Mouse (Mus musculus) bone marrow macrophage, adult 2 months (primary cell): Measurements from ENCODE around the gene Osbpl7. TPM values are rescaled to one million over a fixed set of nuclear protein-coding genes. Genes with fewer than 3 reads are reported as not detected.

Experiments
- H3K27ac ChIP-seq: 2 replicates; pipeline ENCODE4 v1.5.1; 2012; ENCODE audit warnings: low read depth, low read length; ENCODE audit not compliant: insufficient read depth
- H3K4me1 ChIP-seq: 2 replicates; pipeline ENCODE4 v1.6.1; 2012; ENCODE audit warnings: low read length; ENCODE audit not compliant: control insufficient read depth, insufficient read depth
- H3K4me3 ChIP-seq: 2 replicates; pipeline ENCODE4 v1.5.1; 2012; ENCODE audit warnings: mild to moderate bottlenecking, low read length, moderate library complexity; ENCODE audit not compliant: insufficient read depth
- CTCF ChIP-seq: IDR thresholded peaks from 2 replicates; pipeline ENCODE4 v1.5.1; 2012; ENCODE audit warnings: low read depth, mild to moderate bottlenecking, low read length, moderate library complexity
- POLR2A ChIP-seq: IDR thresholded peaks from 2 replicates; pipeline ENCODE4 v1.6.1; 2012; ENCODE audit warnings: mild to moderate bottlenecking, low read depth, low read length, borderline replicate concordance
- polyA plus RNA-seq: library from polyadenylated mRNA; stranded (reverse); fragments of >200 nt; gene quantifications from 2 replicates; pipeline ENCODE4 v1.2.4, GENCODE M21; 2012; ENCODE audit not compliant: missing spikeins, insufficient read depth, insufficient read length

Gene Osbpl7
- polyA plus RNA-seq, 1 experiment = 8.5 TPM

DNA sequence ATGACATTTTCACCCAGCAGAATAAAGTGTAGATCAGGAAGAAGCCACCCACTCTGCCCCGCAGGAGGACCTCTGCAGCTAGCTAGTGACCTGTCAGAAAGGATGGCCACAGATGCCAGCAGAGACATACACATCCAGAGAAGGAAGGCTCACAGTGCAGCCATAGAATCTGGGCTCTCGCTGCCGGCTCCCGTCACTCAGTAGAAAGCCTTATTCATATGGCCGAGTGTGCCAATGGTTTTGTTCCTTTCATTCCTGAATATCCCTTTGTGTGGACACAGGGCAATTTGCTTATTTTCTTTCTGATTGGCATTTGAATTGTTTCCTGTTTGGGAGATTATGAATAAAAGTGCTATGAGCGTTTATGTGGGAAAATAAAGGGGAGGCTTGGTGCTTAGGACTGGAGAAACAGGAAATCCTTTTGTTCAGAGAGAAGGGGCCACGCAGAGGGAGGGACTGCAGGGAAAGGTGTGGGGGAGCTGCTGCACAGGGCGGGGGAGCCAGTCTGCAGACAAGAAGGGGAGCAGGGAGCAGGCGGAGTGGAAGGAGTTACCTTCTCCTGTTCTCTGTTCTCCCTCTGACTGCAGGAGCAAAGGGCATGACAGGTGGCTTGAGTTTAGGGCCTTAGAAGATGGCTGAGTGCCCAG lies 13.0 kb downstream of the Osbpl7 start:
- Histone ChIP-seq H3K4me3 (no peak overlapping the region), H3K27ac (no peak overlapping the region), H3K4me1 (peaks cover 2% of the 10 kb centered on the region; the same call in 1 of the 2 replicates)
- no peak for TF ChIP-seq POLR2A
- TF ChIP-seq CTCF = no peak

GRCm38 (mm10) chr11:97063921-97064295 lies 13.5 kb downstream of the Osbpl7 start:
- Histone ChIP-seq H3K4me3 (no peak overlapping the region), H3K27ac (no peak overlapping the region)
- no peak for TF ChIP-seq POLR2A
- no peak for TF ChIP-seq CTCF

DNA sequence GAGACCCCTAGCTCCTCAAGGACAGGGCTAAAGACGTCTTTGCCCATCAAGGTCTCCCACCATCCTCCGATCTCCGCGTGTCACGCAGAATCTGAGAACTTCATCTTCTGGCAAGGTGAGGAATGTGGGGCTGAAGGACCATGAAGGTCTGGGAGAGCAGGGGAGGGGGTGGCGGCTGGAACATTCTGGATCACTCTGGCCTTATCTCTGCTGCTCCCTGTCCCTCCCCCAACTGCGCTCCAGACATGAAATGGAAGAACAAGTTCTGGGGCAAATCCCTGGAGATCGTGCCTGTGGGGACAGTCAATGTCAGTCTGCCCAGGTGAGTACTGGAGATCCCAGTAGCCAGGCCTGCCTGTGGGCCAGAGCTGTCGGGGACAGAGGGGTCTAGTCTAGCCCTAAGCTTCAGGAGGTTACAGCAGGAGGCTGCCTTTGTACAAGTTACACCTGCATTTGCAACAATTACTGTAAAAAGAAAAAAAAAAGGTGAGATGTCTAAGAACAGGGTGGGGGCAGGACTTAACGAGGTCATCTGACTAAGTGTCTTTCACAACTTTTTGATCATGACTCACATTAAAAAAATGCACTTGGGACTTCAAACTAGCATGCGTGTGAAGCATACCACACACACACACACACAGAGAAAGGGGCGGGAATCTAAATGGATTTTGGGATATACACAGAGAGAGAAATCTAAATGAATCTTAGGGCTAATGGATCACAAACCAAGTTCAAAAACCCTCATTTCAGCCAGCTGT lies 15.3 kb downstream of the Osbpl7 start:
- TF ChIP-seq POLR2A = no peak
- TF ChIP-seq CTCF = no peak
- H3K27ac ChIP-seq = no peak overlapping the region

More at GRCm38 (mm10) chr11:97063921-97064295, 13.5 kb downstream of the Osbpl7 start:
- peaks cover 2% of the 10 kb centered on the region; the same call in 1 of the 2 replicates for H3K4me1 ChIP-seq

GRCm38 (mm10) chr11:97066656-97067360 lies 16.4 kb downstream of the Osbpl7 start:
- H3K4me1 ChIP-seq = peaks cover 2% of the 10 kb centered on the region; the same call in 1 of the 2 replicates
- no peak overlapping the region for H3K4me3 ChIP-seq
- H3K27ac ChIP-seq = no peak overlapping the region
- TF ChIP-seq POLR2A (no peak), CTCF (no peak)

More for the DNA sequence above, 15.3 kb downstream of the Osbpl7 start:
- Histone ChIP-seq H3K4me1 (peaks cover 2% of the 10 kb centered on the region; the same call in 1 of the 2 replicates), H3K4me3 (no peak overlapping the region)

DNA sequence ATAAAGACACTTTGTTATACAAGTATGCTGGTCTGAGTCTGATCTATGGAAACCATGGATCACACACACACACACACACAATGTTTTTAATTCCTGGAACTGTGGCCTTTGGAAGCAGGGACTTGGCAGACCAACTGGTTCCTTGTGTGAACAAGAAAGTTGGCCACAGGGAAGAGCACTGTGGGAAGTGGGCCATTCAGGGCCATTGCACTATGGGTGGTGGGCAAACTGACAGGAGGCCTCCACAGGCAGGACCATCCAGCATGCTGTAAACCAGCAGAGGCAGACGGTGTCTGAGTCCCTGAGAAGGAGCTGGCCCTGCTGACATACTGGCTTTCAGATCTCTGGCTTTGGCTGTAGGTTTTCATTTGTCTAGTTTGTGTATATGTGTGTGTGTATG lies 18.9 kb downstream of the Osbpl7 start:
- no peak for TF ChIP-seq POLR2A
- no peak for TF ChIP-seq CTCF
- Histone ChIP-seq H3K4me3 (no peak overlapping the region), H3K27ac (no peak overlapping the region), H3K4me1 (peaks cover 2% of the 10 kb centered on the region; the same call in 1 of the 2 replicates)

GRCm38 (mm10) chr11:97069770-97070169 lies 19.3 kb downstream of the Osbpl7 start:
- Histone ChIP-seq H3K4me3 (no peak overlapping the region), H3K4me1 (peaks cover 2% of the 10 kb centered on the region; the same call in 1 of the 2 replicates), H3K27ac (no peak overlapping the region)
- no peak for TF ChIP-seq POLR2A
- TF ChIP-seq CTCF = no peak

GRCm38 (mm10) chr11:97071129-97071528 lies 20.7 kb downstream of the Osbpl7 start:
- Histone ChIP-seq H3K4me1 (no peaks in the 10 kb centered on the region), H3K4me3 (no peak overlapping the region), H3K27ac (no peak overlapping the region)
- no peak for TF ChIP-seq CTCF
- no peak for TF ChIP-seq POLR2A

DNA sequence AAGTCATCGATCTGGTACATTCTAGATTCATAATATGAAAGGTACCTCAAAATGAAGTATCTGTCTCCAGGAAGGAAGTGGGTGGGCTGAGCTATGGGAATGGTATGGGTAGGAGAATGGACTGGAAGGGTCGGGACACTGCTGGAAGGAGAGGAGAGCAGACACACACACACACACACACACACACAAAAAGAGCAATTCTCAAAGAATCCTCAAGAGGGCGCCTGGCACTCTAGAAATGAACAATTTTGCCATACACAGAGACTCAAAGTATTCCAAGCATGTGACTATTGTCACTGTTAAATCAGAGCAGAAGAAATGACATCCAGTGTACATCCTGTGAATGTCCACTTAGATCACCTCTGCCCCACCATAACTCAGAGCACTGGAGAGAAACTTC lies 22.1 kb downstream of the Osbpl7 start:
- no peak overlapping the region for H3K27ac ChIP-seq
- H3K4me1 ChIP-seq = no peaks in the 10 kb centered on the region
- no peak overlapping the region for H3K4me3 ChIP-seq
- TF ChIP-seq POLR2A = no peak
- TF ChIP-seq CTCF = no peak

DNA sequence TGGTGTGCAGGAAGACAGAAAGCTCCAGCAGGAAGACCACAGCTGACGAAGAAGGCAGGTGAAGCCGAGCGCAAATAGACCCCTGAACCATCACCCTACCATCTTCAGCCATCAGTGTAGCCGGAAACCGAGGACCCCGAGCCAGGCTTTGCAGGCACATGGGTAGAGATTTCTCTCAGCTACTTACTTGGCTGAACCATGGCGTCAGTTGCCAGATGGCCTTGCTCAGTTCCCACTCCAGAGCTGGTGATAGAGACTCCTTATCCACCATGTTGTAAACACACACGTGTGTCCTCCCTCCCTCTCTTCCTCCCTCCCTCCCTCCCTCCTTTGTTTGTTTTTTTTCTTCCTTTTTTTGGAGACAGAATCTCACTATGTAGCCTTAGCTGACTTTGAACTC lies 23.8 kb downstream of the Osbpl7 start:
- no peaks in the 10 kb centered on the region for H3K4me1 ChIP-seq
- TF ChIP-seq CTCF (no peak), POLR2A (no peak)
- no peak overlapping the region for H3K27ac ChIP-seq
- no peak overlapping the region for H3K4me3 ChIP-seq
